ENCODE assay signal across 16 mouse cellular contexts in genomic region chr5:81156796-81157195, GRCm38 (mm10).
DNase-seq lines count a peak whose midpoint lies in the region; ATAC-seq and TF ChIP-seq lines count a peak whose summit lies in the region.
"Had no signal": no experiment of that assay in that cellular context is flagged by ENCODE, and none has a peak within 500 bp of the region (broad histone marks: within the 10 kb centered on the region; RNA-seq: fewer than 3 reads in every experiment).

No protein-coding gene starts in this region.

- WGBS in midbrain, embryonic 12.5 days, result 27% methylated on average over 5 of the region's 5 CpGs
- 20% methylated on average over 5 of the region's 5 CpGs for WGBS in midbrain, postnatal 0 days

- no peaks in the 10 kb centered on the region for H3K9me3 ChIP-seq in midbrain, embryonic 12.5 days
- H3K9me3 ChIP-seq in midbrain, postnatal 0 days (ENCODE audit: low read length), result no peaks in the 10 kb centered on the region
- H3K9me3 ChIP-seq: heart, embryonic 13.5 days had no signal

- TF ChIP-seq CTCF in midbrain, postnatal 0 days (IDR thresholded peaks at IDR 0.05), result no peak

- peaks cover 17% of the 10 kb centered on the region for H3K4me1 ChIP-seq in midbrain, embryonic 12.5 days
- no peaks in the 10 kb centered on the region for H3K4me1 ChIP-seq in midbrain, postnatal 0 days (ENCODE audit: insufficient read depth, low read length)
- H3K4me1 ChIP-seq: heart, embryonic 13.5 days had no signal

- H3K4me2 ChIP-seq in midbrain, embryonic 12.5 days (replicated peaks), result 0 out of 2 replicates have a peak overlapping the region, but pooled peaks have one; percentile 0
- H3K4me2 ChIP-seq in midbrain, postnatal 0 days (ENCODE audit: low read depth, low read length, poor library complexity, severe bottlenecking), result no peak overlapping the region
- H3K4me2 ChIP-seq: heart, embryonic 13.5 days had no signal

- H3K27ac ChIP-seq in midbrain, embryonic 12.5 days (replicated peaks), result peak overlapping the region; percentile 58; the same call in 1 of the 2 replicates
- no peak overlapping the region for H3K27ac ChIP-seq in midbrain, postnatal 0 days (ENCODE audit: low read depth, low read length)
- H3K27ac ChIP-seq: heart, embryonic 13.5 days; liver, embryonic 14.5 days had no signal

- DNase-seq in cerebellum, adult 11-12 months, result no peak
- no peak for DNase-seq in midbrain, postnatal 0 days (ENCODE audit: low spot score)
- DNase-seq in kidney, postnatal 25 days, result no peak
- DNase-seq in lung, postnatal 10 days, result no peak
- DNase-seq in adrenal gland, postnatal 25 days, result no peak
- DNase-seq: adrenal gland, postnatal 14 days; gastrocnemius, postnatal 10 days; heart, postnatal 4 days; kidney, adult 18-20 months; kidney, postnatal 4 days; lung, postnatal 14 days had no signal

- ATAC-seq in cerebellum, adult (ENCODE audit: insufficient number of reproducible peaks, low FRiP score, low TSS enrichment), result peak; percentile 9; the same call in 1 of the 2 replicates
- peak; percentile 32 for ATAC-seq in midbrain, embryonic 12.5 days (ENCODE audit: low FRiP score, low read depth)
- ATAC-seq in midbrain, postnatal 0 days (ENCODE audit: low FRiP score), result no peak
- peak; percentile 85 for ATAC-seq in megakaryocyte, adult 5-6 weeks (ENCODE audit: poor library complexity, severe bottlenecking)

- no peaks in the 10 kb centered on the region for H3K27me3 ChIP-seq in midbrain, embryonic 12.5 days
- no peaks in the 10 kb centered on the region for H3K27me3 ChIP-seq in midbrain, postnatal 0 days (ENCODE audit: insufficient read depth, low read length)
- H3K27me3 ChIP-seq: heart, embryonic 13.5 days had no signal

- no peak overlapping the region for H3K4me3 ChIP-seq in midbrain, embryonic 12.5 days
- no peak overlapping the region for H3K4me3 ChIP-seq in midbrain, postnatal 0 days (ENCODE audit: low read depth, low read length)
- H3K4me3 ChIP-seq: heart, embryonic 13.5 days had no signal

- H3K36me3 ChIP-seq in midbrain, embryonic 12.5 days, result no peaks in the 10 kb centered on the region
- no peaks in the 10 kb centered on the region for H3K36me3 ChIP-seq in midbrain, postnatal 0 days (ENCODE audit: insufficient read depth, low read length)
- H3K36me3 ChIP-seq: heart, embryonic 13.5 days had no signal

- H3K9ac ChIP-seq in midbrain, embryonic 12.5 days (replicated peaks), result no peak overlapping the region
- H3K9ac ChIP-seq in midbrain, postnatal 0 days (replicated peaks; ENCODE audit: low read length, poor library complexity, severe bottlenecking), result no peak overlapping the region
- H3K9ac ChIP-seq: heart, embryonic 13.5 days; liver, embryonic 14.5 days had no signal
